Mouse (Mus musculus): ENCODE measurements around the gene Efemp2. TPM values are rescaled to one million over a fixed set of nuclear protein-coding genes. Genes with fewer than 3 reads are reported as not detected.

Efemp2 gene
- polyA plus RNA-seq, 1 experiment from 2014 or later, result 33.4 TPM

DNA sequence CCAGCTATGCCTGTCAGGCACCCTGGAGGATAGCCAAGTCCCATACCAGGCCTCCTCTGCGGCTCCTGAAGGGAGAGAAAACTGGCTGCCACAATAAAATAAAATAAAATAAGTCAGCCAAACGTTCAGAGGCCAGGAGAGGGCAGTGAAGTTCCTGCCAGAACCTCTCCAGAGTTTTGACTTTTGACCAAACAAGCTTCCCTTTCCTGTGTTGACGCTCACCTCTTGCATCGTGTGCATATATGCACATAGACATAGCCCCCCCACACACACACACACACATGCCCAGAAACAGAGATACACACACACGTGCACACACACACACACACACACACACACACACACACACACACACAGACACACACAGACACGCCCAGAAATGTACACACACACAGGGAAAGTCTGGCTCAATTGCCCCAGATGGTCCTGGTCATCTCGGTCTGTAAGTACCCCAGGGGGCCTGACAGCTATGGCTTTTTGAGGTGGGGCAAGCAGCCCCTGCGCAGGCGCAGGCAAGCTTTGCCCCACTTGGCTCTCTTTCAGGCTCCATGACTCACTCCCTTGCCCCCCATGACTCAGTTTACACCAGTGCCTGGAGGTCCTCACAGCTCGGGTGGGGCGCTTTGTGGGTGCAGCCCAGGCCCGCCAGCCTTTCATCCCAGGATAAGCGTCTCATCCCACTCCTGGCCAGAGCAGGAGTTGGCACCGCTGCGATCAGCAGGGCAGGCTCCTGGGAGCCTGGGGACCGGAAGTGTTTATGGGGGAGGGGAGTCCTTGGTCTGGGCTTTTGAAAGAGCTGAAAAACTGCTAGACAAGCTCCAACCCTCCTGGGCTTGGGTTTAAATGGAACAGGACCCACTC lies 40.5 kb upstream of the Efemp2 start:
- Histone ChIP-seq H3K27ac (no peak overlapping the region), H3K9me3 (no peaks in the 10 kb centered on the region), H3K4me2 (replicated peaks) (peak overlapping the region; percentile 49), H3K4me3 (replicated peaks) (peak overlapping the region; percentile 24), H3K27me3 (no peaks in the 10 kb centered on the region), H3K4me1 (replicated peaks) (peaks cover 14% of the 10 kb centered on the region), H3K9ac (replicated peaks) (peak overlapping the region; percentile 50), H3K36me3 (no peaks in the 10 kb centered on the region)
- 11% methylated on average over 16 of the region's 16 CpGs for WGBS
- peak; percentile 43 for ATAC-seq

DNA sequence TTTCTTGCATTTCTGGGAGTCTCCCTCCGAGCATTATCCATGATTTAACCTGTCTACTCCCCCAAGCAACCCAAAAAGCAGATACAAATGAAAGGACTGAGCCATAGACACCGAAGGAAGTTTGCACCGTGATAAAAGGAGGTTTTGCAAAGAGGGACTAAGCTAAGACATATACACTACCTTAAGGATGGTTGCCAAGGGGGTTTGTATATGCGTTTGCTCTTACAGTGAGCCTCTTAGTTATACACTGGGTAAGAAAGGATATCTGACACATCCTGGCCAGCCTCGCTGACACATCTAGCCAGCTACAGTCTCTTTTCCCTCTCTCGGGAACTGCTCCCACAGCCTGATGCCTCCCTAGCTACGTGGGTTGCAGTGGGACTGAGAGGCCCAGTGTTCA lies 39.8 kb upstream of the Efemp2 start:
- Histone ChIP-seq H3K9me3 (no peaks in the 10 kb centered on the region), H3K36me3 (no peaks in the 10 kb centered on the region), H3K9ac (replicated peaks) (no peak overlapping the region), H3K4me3 (replicated peaks) (no peak overlapping the region), H3K4me2 (replicated peaks) (no peak overlapping the region), H3K27me3 (no peaks in the 10 kb centered on the region), H3K27ac (no peak overlapping the region), H3K4me1 (replicated peaks) (peaks cover 12% of the 10 kb centered on the region)
- 72% methylated on average over 7 of the region's 7 CpGs for WGBS
- ATAC-seq, result no peak

DNA sequence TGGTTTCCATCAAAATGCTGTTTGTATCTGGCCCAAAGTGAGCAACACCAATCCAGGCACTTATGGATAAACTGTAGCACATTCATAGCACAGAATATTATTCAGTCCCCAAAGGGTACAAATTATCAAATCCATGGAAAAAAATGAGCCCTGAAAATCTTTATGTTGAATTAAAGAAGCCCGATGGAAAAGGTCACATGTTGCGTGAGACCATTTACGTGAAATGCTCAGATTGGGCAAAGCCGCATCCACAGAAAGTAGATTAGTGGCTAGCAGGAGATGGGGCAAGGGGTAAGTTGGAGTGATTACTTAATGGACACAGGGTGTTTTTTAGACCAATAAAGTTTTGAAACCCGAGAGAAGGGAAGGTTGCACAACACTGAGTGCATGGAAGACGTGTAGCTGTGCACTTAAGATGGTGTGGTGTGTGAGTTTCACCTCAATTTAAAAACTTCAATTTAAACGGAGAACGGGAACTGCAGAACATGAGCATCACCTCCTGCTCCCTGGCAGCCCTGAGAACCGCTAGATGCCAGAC lies 29.3 kb upstream of the Efemp2 start:
- H3K36me3 ChIP-seq, result no peaks in the 10 kb centered on the region
- H3K27me3 ChIP-seq, result peaks cover 53% of the 10 kb centered on the region
- peaks cover 3% of the 10 kb centered on the region; the same call in 1 of the 2 replicates for H3K9me3 ChIP-seq
- no peak overlapping the region for H3K9ac ChIP-seq (replicated peaks)
- WGBS, result 69% methylated on average over 9 of the region's 9 CpGs
- no peak overlapping the region for H3K27ac ChIP-seq
- peaks cover 18% of the 10 kb centered on the region for H3K4me1 ChIP-seq (replicated peaks)
- ATAC-seq, result no peak
- no peak overlapping the region for H3K4me3 ChIP-seq (replicated peaks)
- H3K4me2 ChIP-seq (replicated peaks), result no peak overlapping the region

DNA sequence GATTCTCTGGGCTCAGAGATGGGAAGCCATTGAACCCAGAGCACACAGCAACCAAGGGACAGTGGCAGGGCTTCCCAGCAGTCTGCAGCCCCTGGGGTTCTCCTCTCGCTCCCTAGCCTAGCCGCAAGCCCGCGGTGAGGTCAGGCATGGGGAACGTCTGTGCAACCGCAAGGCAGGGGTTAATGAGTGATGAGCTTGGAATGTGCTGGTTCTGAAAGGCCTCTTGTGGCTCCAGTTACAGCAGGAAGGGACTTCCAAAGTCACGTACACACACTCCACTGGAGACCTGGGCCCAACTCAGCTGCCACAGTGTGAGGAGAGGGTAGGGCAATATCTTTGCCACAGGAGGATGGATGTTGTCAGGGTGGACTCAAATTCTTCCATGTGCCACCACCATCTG lies 28.8 kb upstream of the Efemp2 start:
- ATAC-seq, result no peak
- 34% methylated on average over 7 of the region's 7 CpGs for WGBS
- H3K9ac ChIP-seq (replicated peaks), result no peak overlapping the region
- no peak overlapping the region for H3K27ac ChIP-seq
- peaks cover 3% of the 10 kb centered on the region; the same call in 1 of the 2 replicates for H3K9me3 ChIP-seq
- H3K36me3 ChIP-seq, result no peaks in the 10 kb centered on the region
- H3K4me3 ChIP-seq (replicated peaks), result no peak overlapping the region
- peaks cover 18% of the 10 kb centered on the region for H3K4me1 ChIP-seq (replicated peaks)
- peaks cover 58% of the 10 kb centered on the region for H3K27me3 ChIP-seq
- H3K4me2 ChIP-seq (replicated peaks), result no peak overlapping the region

DNA sequence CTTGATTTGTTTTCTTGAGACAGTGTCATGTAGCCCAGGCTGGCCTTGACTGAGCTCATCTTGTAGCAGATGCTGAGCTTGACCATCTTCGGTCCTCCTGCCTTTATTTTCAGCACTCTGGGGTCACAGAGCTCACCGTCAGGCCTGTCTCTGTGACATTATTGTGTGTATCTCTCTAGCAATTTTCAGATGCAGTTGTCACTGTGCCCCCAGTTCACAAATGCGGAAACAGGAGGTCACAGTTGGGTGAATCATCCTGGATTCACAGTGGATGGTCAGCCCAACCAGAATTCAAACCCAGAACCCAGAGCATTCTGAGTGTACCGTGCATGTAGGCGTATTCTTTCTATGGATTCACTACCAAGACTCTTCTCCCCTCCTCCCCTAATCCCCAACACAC lies 28.0 kb upstream of the Efemp2 start:
- Histone ChIP-seq H3K9me3 (no peaks in the 10 kb centered on the region), H3K4me3 (replicated peaks) (no peak overlapping the region), H3K4me1 (replicated peaks) (peaks cover 18% of the 10 kb centered on the region), H3K36me3 (no peaks in the 10 kb centered on the region), H3K27ac (no peak overlapping the region), H3K9ac (replicated peaks) (no peak overlapping the region), H3K27me3 (peaks cover 66% of the 10 kb centered on the region), H3K4me2 (replicated peaks) (no peak overlapping the region)
- ATAC-seq, result no peak
- WGBS, result 88% methylated on average over 5 of the region's 5 CpGs

DNA sequence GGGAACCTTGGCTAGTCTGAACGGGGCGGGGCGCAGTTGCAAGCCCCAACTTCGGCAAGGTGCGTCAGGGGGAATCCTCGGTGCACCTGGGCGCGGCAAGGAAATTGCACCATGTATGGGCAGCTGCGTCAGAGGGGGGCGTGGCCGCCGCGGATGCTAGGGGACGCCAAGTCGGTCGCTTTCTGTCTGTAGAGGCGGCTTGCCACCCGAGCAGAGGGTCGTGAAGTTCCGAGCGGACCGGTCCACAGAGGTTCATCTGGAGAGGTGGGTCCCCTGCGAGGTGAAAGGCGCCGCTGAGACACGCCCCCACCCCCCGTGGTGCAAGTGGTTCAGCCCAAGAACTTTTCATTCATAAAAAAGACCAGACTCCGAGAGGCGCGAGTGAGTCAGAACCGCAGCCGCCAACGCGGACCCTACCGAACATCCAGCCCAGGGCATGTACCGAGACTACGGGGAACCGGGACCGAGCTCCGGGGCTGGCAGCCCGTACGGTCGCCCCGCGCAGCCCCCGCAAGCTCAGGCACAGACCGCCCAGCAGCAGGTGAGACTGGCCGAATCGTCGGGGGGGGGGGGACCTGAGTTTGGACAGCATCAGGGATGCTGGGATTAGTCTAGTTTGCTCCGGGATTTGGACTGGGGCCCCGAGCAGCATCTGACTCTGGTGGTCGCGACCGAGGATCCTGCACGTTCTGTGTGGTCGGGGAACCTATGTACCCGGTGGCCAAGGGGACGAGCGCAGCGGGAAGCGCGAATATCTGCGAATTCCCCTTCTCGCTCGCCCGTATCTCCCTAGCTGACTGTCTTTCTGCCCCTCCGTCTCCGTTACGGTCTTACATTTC lies 26.0 kb upstream of the Efemp2 start, which contains the start of gene Fosl1:
TSS of gene Fosl1 (plus strand) at position 33 of the 839 bp plus-strand sequence.
- no peak within 1 kb of the TSS for H3K27ac ChIP-seq
- ATAC-seq, result peak; percentile 72
- H3K9me3 ChIP-seq, result no peaks in the 10 kb centered on the region
- under 1% methylated on average over 70 of the region's 70 CpGs for WGBS
- H3K27me3 ChIP-seq, result peaks cover 76% of the 10 kb centered on the region
- H3K36me3 ChIP-seq, result no peaks in the 10 kb centered on the region
- H3K4me3 ChIP-seq (replicated peaks), result peak within 1 kb of the TSS; percentile 43
- peak within 1 kb of the TSS; percentile 84 for H3K4me2 ChIP-seq (replicated peaks)
- peak within 1 kb of the TSS; percentile 51 for H3K9ac ChIP-seq (replicated peaks)
- peaks cover 18% of the 10 kb centered on the region for H3K4me1 ChIP-seq (replicated peaks)

DNA sequence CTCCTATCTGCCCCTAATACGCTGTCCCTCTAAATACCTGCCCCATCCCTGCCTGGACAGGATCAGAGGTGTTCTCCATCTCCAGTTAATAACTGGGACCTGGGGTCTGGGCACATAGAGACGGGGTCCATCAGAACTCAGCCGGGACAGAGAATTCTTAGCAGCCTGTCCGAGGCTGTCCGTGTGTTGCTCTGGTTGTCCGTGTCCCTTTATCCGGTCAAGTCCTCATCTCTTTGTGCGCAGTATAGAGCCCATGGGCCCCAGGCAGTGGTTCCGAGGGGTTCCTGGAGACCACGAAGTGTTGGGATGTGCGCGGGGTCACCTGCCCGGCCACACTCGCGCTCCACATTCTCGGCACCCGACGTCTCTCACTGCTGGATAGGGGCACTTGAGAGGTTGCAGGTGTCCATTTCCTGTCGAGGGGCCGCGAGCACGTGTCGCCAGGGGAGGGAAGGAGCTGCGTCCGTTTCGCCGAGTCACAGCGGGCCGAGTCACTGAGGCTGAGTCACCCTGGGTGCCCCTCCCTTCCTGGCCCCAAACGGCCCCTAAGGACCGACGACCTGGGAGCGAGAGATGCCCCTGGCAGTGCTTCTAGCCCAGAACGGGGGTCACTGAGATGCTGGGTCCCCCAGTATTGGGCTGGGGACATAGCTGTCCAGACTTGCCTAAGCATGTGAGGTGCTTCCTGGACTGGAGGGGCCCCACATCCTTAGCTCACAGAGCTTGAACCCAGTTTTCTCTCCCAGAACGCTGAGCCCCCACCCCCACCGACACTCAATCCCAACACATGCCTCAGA lies 25.2 kb upstream of the Efemp2 start:
- peak overlapping the region; percentile 51; the same call in 1 of the 2 replicates for H3K9ac ChIP-seq (replicated peaks)
- peaks cover 18% of the 10 kb centered on the region for H3K4me1 ChIP-seq (replicated peaks)
- ATAC-seq, result peak; percentile 21; the same call in 1 of the 2 replicates
- peak overlapping the region; percentile 84 for H3K4me2 ChIP-seq (replicated peaks)
- 7% methylated on average over 36 of the region's 36 CpGs for WGBS
- peak overlapping the region; percentile 43 for H3K4me3 ChIP-seq (replicated peaks)
- no peak overlapping the region for H3K27ac ChIP-seq
- peaks cover 76% of the 10 kb centered on the region for H3K27me3 ChIP-seq
- H3K9me3 ChIP-seq, result no peaks in the 10 kb centered on the region
- no peaks in the 10 kb centered on the region for H3K36me3 ChIP-seq

DNA sequence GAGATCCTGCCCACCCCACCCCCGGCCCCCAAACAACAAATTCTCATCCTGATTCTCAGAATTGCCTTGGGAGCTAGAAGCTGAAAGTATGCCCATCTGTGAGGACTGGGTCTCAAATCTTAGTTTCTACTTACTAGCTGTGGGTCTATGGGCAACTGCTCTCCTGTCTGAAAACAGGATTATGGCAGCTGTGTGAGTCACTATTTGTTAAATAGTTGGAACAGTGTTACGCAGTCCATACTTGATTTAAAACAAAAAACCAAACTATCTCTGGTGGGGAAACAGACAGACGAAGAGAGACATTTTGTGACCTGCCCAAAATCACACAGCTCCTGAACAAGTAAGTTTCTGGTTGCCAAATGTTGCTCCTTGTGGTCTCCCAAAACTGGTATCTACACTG lies 24.1 kb upstream of the Efemp2 start:
- H3K9me3 ChIP-seq, result no peaks in the 10 kb centered on the region
- no peak for ATAC-seq
- H3K4me1 ChIP-seq (replicated peaks), result peaks cover 19% of the 10 kb centered on the region
- H3K4me3 ChIP-seq (replicated peaks), result no peak overlapping the region
- H3K27ac ChIP-seq, result no peak overlapping the region
- H3K9ac ChIP-seq (replicated peaks), result no peak overlapping the region
- no peak overlapping the region for H3K4me2 ChIP-seq (replicated peaks)
- WGBS, result 87% methylated on average over 3 of the region's 3 CpGs
- H3K27me3 ChIP-seq, result peaks cover 69% of the 10 kb centered on the region
- H3K36me3 ChIP-seq, result peaks cover 4% of the 10 kb centered on the region

DNA sequence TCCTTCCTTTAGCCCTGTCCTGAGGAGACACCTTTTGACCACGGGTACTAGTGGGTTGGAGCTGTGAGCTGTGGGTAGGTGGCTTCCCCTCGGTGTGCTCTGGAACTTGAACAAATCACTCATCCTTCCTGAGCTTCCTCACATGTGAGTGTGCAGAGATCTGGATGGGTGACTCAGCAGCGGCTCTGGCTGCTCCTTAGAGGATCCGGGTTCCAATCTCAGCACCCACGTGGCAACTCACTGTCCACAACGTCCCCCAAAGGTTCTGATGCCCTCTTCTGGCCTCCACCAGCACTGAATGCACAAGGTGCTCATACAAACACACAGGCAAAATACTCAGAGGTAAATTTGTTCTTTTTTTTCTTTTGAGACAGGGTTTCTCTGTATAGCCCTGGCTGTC lies 22.0 kb upstream of the Efemp2 start:
- H3K27me3 ChIP-seq, result peaks cover 50% of the 10 kb centered on the region
- H3K9ac ChIP-seq (replicated peaks), result no peak overlapping the region
- H3K4me1 ChIP-seq (replicated peaks), result peaks cover 40% of the 10 kb centered on the region
- 77% methylated on average over 6 of the region's 6 CpGs for WGBS
- H3K36me3 ChIP-seq, result peaks cover 4% of the 10 kb centered on the region
- H3K27ac ChIP-seq, result no peak overlapping the region
- no peak overlapping the region for H3K4me2 ChIP-seq (replicated peaks)
- no peak overlapping the region for H3K4me3 ChIP-seq (replicated peaks)
- ATAC-seq, result no peak
- H3K9me3 ChIP-seq, result no peaks in the 10 kb centered on the region

DNA sequence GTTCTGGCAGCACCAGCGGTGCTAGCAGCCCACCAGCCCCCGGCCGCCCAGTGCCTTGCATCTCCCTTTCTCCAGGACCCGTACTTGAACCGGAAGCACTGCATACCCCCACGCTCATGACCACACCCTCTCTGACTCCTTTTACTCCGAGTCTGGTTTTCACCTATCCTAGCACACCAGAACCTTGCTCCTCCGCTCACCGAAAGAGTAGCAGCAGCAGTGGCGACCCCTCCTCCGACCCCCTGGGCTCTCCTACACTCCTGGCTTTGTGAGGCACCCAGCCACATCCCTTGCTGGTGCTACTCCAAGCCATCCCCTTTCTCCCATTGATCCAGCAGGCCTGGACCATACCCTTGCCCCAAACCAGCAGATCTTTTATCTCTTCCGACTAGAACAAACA lies 18.7 kb upstream of the Efemp2 start:
- H3K4me1 ChIP-seq (replicated peaks), result peaks cover 33% of the 10 kb centered on the region
- ATAC-seq, result no peak
- H3K27ac ChIP-seq, result no peak overlapping the region
- peaks cover 33% of the 10 kb centered on the region for H3K27me3 ChIP-seq
- peak overlapping the region; percentile 93 for H3K9ac ChIP-seq (replicated peaks)
- WGBS, result 84% methylated on average over 12 of the region's 12 CpGs
- no peaks in the 10 kb centered on the region for H3K9me3 ChIP-seq
- H3K36me3 ChIP-seq, result peaks cover 4% of the 10 kb centered on the region
- H3K4me2 ChIP-seq (replicated peaks), result peak overlapping the region; percentile 99
- H3K4me3 ChIP-seq (replicated peaks), result peak overlapping the region; percentile 79; the same call in 1 of the 2 replicates

DNA sequence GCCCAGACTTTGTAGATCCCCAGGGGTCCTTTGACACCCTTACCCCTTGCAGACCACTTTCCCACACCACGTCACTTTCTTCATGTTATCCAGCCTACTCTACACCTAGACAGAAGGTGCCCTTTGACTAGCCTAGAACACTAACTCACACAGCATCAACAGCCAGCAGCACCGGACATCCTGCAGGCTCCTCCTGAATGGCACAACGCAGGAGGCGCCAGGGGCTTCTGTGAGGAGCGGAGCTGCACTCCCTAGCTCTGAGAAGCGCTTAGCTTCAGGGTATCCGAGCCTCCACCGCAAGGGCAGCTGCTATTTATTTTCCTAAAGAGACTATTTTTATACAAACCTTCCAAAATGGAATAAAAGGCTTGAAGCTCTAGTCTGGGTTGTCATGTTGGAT lies 18.2 kb upstream of the Efemp2 start:
- Histone ChIP-seq H3K27ac (no peak overlapping the region), H3K27me3 (peaks cover 27% of the 10 kb centered on the region), H3K9me3 (no peaks in the 10 kb centered on the region), H3K4me2 (replicated peaks) (peak overlapping the region; percentile 99), H3K4me1 (replicated peaks) (peaks cover 33% of the 10 kb centered on the region), H3K9ac (replicated peaks) (peak overlapping the region; percentile 93), H3K4me3 (replicated peaks) (peak overlapping the region; percentile 79), H3K36me3 (peaks cover 4% of the 10 kb centered on the region)
- ATAC-seq, result no peak
- 63% methylated on average over 8 of the region's 8 CpGs for WGBS
